Mouse (Mus musculus): Measurements from ENCODE around the gene Taar2.

Gene Taar2

GRCm38 (mm10) chr10:23938312-23938711, at the start of gene Taar2:
Taar2 (plus strand) TSS chr10:23938572.
- DNase-seq, result no peak

- DNase-seq, result no peak
Observed at GRCm38 (mm10) chr10:23892987-23893386, 45.4 kb upstream of the Taar2 start.

DNA sequence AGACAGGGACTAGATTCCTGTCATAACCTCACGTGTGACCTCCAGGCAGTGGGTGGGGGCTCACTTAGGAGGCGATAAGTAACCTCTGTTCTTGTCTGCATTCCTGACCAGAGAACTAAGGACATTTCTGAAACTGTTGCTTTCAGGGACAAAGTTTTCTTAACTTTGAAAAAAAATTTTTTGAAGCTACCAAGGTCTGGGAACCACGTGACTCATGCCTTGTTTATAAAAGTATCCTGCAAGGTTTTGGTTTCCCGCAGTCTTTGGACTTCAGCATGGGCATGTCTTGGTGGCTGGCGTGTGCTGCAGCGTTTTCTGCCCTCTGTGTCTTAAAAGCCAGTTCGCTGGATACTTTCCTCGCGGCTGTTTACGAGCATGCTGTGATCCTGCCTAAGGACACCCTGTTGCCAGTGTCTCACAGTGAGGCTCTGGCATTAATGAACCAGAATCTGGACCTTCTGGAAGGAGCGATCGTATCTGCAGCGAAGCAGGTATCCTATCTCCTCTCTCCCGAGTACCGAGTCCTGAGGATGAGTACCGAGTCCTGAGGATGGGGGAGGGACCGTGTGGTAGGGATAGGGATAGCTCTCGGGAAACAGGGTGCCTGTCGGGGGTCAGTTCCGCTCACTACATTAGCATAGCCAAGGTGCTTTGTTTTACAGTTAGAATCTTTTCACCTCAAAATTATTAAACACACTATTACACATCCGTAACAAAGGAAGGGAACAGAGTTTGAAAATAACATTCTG, 43.6 kb upstream of the Taar2 start, which contains the start of gene Vnn1:
Gene Vnn1, plus strand, starts transcription at position 88 of the 749 bp plus-strand sequence.
- DNase-seq, result peak; percentile 54

DNA sequence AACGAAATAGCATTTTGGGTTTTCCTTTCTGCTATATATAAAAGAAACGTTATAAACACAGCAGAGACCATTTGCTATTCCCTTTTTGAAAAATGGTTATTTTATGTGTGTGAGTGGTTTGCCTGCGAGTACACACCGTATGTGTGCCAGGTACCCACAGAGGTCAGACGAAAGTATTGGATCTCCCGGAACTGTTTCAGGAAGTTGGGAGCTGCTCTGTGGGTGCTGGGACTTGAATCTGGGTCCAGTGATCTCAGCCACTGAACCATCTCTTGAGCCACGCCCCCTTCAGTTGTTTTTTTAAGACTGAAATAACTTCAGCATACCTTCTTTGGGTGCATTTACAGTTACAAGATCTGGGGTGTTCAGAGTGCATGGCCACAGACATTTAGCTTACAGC, 43.0 kb upstream of the Taar2 start:
- peak; percentile 26 for DNase-seq

GRCm38 (mm10) chr10:23901119-23901518, 37.3 kb upstream of the Taar2 start:
- DNase-seq, result no peak

DNA sequence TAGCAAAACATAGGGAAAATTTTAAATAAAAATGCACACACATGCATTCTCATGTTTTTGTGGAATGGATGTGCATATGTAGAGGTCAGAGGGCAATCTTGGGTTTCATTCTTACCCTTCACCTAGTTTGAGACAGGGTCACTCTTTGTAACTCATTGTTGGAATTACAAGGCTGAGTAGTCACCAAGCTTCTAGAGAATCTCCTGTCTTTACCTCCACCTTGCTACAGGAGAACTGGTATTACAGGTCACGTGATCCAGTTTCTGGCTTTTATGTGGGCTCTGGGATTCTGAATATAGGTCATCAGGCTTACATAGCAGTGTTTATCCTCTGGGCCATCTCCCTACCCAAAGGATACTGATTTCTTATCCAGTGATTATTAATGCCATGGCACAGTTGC, 32.7 kb upstream of the Taar2 start:
- no peak for DNase-seq

GRCm38 (mm10) chr10:23920056-23920455, 18.3 kb upstream of the Taar2 start, which contains the start of gene Taar1:
Taar1 (plus strand) TSS chr10:23920356.
- no peak for DNase-seq

- DNase-seq, result no peak
Observed at GRCm38 (mm10) chr10:23922468-23922867, 15.9 kb upstream of the Taar2 start.

DNA sequence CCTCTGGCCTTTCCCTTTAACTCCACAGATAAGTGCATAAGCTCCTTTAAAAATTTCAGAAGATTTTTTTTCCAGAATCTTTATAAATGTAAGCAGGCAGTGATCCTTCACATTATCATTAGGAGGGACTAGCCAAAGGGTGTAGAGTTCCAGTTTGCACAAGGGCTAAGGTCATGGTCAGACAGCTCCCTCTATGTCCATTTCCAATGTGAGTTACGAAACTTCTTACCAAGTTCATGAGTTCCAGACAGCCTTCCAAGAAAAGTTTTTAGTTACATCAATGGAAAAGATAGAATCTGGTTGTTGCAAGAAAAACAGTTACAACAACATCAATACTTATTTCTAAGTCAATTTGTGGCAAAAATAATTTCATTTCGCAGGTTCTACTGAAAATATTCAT, 14.4 kb upstream of the Taar2 start:
- DNase-seq, result no peak

DNA sequence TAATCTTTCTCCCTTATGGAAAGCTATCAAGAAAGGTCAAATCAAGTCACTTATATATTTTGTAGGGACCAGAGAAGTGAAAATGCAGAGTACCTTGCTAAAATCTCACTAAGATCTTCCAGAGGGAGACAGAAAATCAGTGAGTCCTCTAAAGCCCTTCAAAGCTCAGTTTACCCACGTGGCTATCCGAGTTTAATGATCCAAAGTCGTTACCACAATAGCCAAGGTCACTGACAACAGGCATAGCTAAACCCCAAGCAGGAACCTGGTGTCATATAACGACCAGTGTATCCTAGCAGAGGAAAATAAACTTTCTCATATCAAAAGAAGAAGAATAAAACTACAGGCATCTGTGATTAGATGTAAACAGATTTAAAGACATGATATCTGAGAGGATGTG, 759 bp upstream of the Taar2 start:
- DNase-seq, result no peak

DNA sequence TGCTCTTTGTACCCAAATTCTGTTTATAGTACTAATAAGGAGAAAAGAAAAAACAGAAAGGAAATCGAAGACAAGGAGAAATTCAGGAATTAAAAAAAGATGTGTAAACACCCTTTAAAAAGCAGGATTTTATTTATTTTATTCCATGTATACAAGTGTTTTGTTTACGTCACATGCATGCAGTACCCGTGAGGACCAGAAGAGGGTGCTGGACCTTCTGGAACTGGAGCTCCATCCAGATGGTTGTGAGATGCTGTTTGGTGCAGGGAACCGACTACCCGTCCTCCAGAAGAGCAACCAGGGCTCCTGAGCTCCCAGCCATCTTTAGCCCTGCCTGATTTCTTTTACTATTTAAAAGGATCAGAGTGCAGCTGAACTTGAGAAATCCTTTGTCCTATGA, 4.1 kb downstream of the Taar2 start:
- no peak for DNase-seq

- DNase-seq, result no peak
Observed at GRCm38 (mm10) chr10:23948026-23948425, 9.7 kb downstream of the Taar2 start.

DNA sequence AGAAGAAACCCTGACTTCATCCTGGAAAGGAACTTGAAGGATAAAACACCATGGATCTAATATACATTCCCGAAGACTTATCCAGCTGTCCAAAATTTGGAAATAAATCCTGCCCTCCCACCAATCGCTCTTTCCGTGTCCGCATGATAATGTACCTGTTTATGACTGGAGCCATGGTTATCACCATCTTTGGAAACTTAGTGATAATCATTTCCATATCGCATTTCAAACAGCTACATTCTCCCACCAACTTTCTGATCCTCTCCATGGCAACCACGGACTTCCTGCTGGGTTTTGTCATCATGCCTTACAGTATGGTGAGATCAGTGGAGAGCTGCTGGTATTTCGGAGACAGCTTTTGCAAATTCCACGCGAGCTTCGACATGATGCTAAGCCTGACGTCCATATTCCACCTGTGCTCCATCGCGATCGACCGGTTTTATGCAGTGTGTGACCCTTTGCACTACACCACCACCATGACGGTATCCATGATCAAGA, 11.2 kb downstream of the Taar2 start, which contains the start of gene Taar3:
Gene Taar3, plus strand, starts transcription at position 51 of the 498 bp plus-strand sequence.
- no peak for DNase-seq

DNA sequence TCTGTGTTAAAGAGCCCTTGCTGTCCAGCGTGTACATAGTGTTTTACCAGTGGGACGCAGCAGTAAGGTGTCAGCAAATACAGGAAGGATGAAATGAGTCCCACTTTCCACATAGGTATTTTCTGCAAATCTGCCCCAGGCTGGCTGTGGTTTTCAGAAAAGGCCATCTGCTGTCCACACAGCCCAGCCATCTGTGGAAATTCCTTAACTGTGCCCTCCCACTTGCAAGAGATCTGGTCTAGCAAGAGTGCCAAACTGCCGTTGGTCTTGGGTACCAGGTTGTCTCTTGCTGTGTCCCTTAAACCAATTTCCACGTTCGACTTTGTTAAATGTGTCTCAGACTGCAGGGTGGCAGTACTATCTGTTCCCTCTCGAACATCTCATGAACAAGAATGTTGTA, 13.3 kb downstream of the Taar2 start:
- DNase-seq, result no peak

DNA sequence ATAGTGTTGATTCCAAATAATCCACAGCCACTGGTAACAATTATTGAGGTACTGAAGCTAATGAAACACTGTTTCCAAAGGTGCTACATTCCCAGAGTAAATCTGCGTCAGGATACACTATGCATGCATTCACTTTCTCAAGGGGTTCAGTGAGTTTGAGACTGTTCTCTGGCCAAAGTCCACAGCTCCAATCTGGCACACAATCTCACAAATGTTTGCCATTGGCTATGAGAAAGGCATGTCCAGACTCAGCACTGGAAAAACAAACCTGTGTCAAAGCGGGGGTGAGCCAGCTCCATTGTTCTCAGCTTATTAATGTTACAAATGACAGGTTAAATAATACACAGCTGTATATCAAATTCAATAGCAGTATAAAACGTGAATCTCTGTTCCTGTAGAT, 20.7 kb downstream of the Taar2 start:
- peak; percentile 59 for DNase-seq

DNA sequence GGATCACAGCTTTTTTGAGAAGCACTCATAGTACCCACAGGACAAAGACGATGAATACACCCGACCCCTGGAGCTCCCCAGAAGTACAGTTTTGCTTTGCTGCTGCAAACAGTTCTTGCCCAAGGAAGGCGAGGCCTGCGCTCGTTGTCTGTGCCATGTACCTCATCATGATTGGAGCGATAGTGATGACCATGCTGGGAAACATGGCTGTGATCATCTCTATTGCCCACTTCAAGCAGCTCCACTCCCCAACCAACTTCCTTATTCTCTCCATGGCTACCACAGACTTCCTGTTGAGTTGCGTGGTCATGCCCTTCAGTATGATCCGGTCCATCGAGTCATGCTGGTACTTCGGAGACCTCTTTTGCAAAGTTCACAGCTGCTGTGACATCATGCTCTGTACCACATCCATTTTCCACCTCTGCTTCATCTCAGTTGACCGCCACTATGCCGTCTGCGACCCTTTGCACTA, 22.1 kb downstream of the Taar2 start, which contains the start of gene Taar4:
Gene Taar4, plus strand, starts transcription at position 51 of the 472 bp plus-strand sequence.
- DNase-seq, result no peak

- no peak for DNase-seq
Observed at GRCm38 (mm10) chr10:23963444-23963843, 25.1 kb downstream of the Taar2 start.

DNA sequence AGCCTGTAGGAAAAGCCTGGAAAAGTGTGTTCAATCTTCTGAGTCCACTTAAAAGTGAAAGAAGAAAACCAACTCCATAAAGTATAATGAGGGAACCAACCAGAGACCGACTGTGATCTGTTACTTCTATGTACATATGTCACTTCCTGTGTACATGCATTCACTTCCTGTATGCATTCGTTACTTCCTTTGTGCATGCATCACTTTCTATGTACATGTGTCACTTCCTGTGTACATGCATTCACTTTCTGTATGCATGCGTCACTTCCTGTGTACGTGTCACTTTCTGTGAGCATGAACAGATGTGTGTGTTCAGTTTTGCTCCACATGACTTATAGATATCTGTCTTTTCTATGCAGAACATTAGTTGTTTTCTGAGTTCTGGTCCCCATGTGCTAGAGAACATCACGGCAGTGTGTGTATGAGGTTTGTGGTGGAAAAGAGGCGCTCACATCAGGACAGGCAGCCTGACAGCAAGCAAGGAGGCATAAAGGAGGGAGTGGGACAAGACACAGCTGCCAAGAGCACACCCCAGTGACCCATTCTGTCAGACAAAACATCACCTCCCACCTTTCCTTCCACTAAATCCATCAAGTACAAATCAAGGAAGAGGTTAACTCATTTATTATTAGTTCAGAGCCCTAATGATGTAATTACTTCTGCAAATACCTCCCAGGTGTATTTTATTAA, 26.7 kb downstream of the Taar2 start:
- no peak for DNase-seq

- DNase-seq, result no peak
Observed at GRCm38 (mm10) chr10:23970656-23971165, 32.3 kb downstream of the Taar2 start, which contains the start of gene Taar5. Taar5 (plus strand) TSS chr10:23970706.

DNA sequence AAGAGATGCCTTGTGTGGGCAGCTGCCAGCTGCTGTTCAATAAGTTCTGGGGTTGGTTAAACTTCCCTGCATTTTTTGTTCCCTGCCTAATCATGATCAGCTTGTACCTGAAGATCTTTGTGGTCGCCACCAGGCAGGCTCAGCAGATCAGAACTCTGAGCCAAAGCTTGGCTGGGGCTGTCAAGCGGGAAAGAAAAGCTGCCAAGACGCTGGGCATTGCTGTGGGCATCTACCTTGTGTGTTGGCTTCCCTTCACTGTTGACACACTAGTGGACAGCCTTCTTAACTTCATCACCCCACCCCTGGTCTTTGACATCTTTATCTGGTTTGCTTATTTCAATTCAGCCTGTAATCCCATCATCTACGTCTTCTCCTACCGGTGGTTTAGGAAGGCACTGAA, 32.9 kb downstream of the Taar2 start:
- no peak for DNase-seq

GRCm38 (mm10) chr10:23977958-23978357, 39.6 kb downstream of the Taar2 start:
- no peak for DNase-seq

- peak; percentile 73 for DNase-seq
Observed at GRCm38 (mm10) chr10:23978901-23979705, 40.7 kb downstream of the Taar2 start.

DNA sequence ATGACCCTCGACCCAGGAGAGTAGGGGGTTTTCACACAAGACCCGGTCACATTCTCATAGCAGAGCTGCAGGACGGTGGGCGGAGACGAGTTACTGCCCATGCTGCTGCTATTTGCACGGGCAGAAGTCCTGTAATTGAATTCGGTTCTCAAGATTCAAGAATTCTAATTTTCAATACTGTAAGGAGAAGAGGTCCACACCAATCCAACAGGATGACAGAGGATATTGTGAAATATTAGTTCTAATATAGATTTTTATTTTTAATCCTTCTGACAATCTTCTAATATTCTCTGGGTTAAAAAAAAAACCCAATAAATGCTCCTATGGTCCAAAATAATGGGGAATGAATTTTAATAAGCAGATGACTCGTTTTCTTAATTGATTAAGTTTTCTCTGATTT, 47.2 kb downstream of the Taar2 start, which contains the start of gene Taar6:
Gene Taar6, minus strand, starts transcription at position 101 of the 400 bp plus-strand sequence.
- DNase-seq, result no peak

Data from kidney, adult 11 months (tissue).